Mouse (Mus musculus) liver, embryonic 14.5 days (tissue): ENCODE measurements around the gene Trp53bp1.

Experiments used
- CTCF ChIP-seq: IDR thresholded peaks from 2 replicates; pipeline ENCODE4 v1.5.1; 2016; ENCODE audit warnings: antibody characterized with exemption, low read depth, control low read depth
- EP300 ChIP-seq: IDR thresholded peaks from 2 replicates; pipeline ENCODE4 v1.6.1; 2016; ENCODE audit warnings: antibody characterized with exemption, low read depth

- TF ChIP-seq CTCF (no peak), EP300 (no peak)
Observed at GRCm38 (mm10) chr2:121169902-121170301, 101.3 kb downstream of the Trp53bp1 start.
